Mouse (Mus musculus): ENCODE data around the gene Myo5c.
A peak's percentile ranks its signal among the peaks of the same experiment; 100 is the strongest.

Gene Myo5c

DNA sequence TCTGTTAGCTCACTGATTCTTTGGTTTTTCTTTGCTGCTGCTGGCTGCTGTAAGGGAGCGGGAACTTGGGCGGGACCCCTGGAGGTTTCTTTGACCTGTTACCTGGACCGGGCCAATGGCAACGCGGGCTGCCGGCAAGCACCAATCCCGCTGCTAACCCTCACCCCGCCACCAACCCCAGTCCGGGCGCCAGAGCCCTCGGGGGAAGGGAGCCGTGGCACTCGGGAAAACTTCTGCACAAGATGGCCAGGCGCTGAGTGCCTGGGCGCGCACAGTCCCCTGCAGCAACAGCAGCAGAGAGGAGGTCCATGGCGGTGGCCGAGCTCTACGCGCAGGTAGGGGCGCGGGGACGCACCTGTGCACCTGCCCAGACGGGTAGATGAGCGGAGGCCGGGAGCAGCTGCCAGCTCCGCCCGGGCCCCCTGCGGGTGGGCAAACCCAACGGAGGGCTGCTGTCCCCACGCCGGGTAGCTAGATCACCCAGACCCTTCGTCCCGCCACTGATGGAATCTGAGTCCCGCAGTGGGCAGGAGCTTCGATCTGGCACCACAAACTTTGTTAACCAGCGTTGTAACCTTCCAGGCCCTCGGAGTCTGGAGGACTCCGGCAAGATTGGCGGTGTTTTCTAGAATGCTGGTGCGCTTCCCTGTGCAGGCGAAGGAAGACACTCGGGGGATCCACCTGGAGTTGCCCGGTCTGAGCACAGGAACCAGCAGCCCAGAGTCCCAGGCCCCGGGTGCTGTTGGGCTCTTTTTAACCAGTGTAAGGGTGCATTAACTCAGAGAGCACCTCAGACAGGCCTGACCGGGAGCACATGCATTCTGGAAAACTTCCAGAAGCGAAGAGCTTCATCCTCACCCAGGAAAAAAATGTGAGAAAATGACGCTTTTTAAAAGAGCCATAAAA is at the start of gene Myo5c:
Gene Myo5c, plus strand, starts transcription at position 180 of the 906 bp plus-strand sequence.
- peak in 1 of 2 experiments; percentile 30 for DNase-seq

DNA sequence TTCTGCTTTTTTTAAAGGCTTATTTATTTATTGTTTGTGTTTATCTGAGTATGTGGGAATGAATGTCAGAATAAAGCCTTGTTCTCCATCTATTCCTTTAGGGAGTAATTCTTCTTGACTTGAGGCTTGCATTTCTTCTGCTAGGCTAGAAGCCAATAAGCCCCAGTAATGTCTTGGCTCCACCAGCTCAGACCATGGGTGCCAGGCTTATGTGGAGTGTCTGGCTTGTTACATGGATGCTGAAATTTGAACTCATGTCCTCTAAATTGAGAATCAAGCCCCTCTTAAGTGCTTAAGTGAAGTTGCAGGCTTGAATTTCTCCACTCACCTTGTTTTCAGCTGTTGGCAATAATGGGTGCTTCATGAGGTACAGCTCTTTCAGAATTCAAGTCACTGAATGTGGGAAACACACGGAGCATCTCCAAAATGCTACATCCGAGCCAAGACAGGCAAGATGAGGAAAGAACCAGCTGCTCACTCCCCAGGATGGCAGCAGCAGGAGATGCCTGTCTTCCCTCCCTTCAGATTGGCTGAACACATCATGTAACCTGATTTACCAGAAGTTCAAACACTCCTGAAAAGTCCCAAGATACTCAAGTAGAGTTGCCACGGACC is 44.1 kb upstream of the Myo5c start:
- peak; percentile 59 to 74 for DNase-seq

DNA sequence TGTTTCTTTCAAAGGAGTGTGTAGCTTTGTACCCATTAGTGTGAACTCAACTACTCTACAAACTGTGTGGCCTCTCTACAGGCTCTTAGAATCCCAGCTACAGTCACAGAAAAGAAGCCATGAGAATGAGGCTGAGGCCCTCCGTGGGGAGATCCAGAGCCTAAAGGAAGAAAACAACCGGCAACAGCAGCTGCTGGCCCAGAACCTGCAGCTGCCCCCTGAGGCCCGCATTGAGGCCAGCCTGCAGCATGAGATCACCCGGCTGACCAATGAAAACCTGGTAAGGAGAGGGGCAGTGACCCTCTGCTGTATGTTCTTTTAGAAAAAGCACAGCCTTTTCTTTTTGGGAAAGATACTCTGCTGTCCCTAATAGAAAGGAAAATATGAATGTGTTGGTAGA is 38.0 kb upstream of the Myo5c start:
- DNase-seq = peak; percentile 19 to 35

DNA sequence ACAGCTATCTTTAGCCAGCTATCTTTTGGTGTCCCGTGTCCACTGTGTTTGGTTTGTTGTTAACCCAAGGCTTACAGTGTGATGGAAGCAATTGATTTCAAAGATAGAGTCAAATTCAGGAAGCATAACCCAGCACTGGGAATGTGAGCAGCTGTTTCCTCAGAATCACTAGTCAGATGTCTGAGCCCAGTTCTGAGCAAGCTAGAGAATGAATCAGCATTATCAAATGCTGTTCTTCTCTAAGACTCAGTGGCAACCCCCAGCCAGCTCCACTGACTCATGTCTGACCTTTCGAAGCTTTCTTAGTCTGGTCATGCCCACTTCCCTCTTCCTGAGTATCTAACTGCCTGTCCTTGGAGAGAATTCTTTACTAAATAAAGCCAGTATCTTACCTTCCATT is 35.5 kb upstream of the Myo5c start:
- no peak for DNase-seq

DNA sequence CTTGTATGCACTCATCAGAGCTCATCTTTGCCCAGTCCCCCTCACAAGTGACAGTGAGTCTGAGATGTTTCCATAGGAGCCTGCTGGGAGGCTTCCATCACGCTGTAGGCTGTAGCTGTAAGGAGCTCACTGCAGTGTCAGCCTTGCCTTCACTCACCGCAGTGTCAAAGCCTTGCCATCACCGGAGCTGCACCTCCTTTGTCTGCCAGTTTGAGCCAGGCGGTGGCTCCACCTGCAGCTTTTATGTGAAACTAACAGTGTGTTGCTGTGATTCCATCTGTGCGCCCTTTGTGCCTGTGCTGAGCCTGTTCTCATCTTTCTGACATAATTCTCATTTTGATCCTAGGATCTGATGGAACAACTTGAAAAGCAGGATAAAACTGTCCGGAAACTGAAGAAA is 34.5 kb upstream of the Myo5c start:
- DNase-seq = peak; percentile 77 to 79

DNA sequence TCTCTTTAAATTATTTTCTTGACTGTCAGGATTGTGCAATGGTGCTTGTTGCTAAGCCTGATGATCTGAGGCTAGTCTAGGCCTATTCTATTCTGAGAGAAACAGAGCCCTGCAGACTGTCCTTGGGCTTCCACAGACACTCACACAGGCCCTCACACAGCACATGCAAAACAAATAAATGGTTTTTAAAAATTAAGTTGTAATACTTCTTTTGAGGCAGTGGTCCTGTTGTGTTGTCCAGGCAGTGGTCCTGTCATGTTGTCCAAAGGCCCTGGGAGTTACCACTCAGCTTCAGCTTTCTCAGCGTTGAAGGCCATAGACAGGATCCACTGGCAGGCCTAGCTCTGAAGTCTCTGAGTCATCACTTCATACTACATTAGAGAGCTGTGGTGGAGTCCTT is 30.3 kb upstream of the Myo5c start:
- DNase-seq = no peak

DNA sequence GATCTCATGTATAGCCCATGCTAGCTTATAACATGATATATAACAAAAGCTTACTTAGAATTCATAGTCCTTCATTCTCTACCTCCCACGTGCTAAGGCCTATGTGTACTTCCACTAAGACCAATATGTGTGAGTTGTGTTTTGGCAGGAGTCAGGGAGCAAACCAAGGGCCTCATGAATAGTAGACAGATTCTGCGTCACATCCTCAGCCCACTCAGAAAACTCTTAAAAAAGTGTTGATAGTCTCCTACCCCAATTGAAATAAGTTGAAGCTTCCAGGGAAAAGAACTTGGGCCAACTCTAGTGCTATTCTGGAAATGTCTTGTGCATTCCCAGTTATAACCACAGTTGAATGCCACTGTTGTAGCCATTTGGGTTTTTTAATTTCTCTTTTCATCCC is 29.8 kb upstream of the Myo5c start:
- DNase-seq = no peak

DNA sequence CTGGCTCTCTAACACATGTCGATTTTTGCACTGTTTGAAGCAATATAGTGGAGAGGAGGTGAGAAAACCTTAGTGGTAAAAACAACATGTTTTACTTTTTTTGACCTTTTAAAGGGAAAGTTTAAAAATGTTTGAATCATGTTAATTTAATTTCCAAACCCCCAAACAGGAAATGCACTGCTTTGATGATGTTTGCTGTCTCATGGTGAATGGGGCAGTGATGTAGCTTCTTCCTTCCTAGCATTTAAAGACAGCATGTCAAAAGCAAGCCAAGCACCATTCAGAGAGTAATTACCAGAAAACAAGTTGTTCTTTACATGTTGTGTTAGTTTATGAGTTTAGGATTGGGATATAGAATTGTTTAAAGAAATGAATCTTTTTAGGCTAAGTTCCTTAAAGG is 22.6 kb upstream of the Myo5c start:
- DNase-seq = no peak

DNA sequence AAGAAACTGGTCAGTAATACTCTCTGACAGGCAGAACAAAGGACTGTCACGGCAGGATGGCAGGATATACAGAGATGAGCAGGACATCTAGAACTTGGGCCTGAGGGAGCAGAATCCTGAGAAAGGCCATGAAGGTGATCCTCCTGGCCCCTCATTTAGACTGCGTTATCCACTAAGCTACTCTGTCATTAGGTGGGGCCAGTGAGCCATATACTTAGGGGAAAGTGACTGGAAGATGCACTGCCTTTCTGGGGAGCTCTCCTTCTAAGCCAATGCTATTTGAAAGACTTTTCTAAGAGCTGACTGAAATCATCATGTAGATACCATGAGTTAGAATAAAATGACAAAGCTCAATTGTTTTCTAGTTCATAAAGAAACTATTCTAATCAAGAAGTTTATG is 21.6 kb upstream of the Myo5c start:
- no peak for DNase-seq

DNA sequence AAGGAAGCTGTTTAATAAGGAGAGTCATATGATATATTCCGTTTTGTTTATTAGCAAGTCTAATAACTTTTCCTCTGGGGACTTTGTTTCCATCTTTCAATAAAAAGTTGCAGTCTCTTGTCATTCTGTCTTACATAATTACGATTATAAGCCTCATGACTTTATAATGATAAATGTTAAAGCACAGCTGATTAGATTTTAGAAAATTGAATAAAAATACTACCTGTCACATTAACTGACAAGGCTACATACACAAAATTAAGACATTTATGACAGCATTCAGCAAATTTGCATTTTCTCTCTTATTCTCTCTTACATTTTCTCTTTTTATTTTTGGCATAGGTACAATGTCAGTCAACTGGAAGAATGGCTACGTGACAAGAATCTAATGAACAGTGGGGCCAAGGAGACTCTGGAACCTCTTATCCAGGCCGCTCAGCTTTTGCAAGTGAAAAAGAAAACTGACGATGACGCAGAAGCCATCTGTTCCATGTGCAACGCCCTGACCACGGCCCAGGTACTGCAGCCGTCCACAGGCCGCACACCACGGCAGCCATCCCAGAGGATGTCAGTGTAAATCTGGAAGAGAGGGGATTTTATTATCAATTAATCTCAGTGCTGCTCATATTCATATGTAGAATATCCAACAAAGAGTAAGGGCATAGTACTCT is 16.9 kb upstream of the Myo5c start:
- DNase-seq = peak; percentile 67 to 69

DNA sequence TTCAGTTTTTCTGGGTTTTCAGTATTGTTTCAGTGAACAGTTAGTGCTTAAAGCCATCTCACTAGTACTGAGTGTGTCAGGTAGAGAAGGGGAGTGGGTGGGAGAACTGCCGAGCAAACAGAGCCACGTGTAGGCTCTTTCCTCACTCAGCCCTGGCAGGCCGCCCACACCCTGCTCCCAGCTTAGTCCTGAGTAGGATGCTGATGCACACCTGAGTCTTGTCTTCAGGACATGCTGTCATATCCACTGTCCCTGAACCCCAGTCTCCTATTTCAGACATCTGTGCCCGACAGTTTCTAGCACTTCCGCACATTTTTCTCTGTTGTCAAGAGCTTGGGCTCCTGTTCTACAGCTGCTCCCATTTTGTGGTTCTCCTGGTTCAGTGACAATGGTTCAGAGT is 11.9 kb upstream of the Myo5c start:
- no peak for DNase-seq

DNA sequence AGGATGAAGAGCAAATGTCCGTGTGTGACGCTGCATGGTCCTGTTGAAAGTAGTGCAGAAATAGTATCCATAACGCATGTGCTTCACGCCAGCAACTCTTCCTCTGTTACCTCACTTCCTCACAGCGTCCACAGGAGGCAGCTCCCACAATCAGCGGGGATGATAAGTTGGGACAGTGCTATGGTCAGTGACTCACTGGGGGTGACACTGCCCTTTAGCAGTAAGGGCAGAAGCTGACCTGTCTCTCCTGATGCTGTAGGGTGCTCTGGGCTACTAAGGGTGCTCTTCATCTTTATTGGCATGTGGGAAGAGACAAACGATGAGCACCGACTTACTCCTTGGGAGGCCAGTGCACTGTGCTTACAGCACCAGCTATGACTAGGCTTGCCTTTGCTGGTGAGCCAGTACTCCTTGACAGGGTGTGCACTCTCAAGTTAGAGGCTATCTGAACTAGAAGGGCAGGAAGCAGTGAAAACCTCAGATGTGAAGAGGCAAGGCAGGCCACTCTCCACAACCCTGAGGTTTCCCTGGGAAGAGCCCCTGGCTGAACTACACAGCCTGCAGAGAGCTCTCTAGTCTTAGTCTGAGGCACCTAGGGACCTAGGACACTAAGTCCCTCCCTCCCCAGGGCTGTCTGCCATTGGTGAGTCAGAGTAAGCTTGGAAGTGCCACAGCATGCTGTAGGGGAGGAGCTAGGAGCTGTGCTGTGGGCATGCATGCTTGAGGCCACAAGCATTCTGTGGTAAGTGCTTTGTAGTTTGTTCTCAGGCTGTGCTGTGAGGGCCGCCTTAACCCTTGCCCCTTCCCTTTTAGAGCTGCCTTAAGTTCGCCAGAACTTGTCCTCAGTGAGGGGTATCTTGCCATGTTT is 10.2 kb upstream of the Myo5c start:
- DNase-seq = no peak

DNA sequence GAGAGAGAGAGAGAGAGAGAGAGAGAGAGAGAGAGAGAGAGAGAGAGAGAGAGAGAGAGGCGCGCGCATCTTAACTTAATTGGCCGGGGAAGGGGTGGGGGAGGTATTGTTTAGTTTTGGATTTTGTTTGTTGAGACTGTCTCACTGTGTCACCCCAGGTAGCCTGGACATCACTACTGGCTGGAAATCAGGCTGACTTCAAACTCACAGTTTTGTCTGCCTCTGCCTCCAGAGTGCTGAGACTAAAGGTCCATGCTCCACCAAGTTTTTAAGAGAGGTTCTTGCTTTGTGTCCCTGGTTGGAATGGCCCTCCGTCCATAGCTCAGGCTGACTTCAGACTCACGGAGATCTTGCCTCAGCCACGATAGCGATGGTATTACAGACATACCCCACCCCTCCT is 1.0 kb downstream of the Myo5c start:
- no peak for DNase-seq

DNA sequence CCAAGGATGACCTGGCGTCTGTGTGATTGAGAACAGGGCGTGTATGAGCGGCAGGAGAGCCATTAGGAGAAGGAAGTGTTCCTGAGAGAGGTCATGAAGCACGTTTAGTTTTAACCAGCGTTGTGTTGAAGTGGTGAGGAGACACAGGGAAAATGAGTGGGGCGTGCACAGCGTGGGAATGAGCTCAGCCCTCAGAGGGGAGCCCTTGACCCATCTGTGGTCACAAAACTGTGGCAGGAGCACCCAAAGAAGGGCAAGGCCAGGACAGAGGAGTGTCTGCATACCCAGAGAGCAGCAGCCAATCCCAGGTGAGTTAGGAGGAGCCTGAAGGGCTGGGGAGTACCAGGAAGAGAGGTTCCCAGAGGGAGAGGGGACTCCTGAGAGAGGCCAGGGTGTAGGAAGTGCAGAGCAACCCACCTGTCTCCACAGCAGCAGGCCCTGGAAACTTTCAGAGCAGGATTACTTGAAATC is 2.5 kb downstream of the Myo5c start:
- no peak for DNase-seq

DNA sequence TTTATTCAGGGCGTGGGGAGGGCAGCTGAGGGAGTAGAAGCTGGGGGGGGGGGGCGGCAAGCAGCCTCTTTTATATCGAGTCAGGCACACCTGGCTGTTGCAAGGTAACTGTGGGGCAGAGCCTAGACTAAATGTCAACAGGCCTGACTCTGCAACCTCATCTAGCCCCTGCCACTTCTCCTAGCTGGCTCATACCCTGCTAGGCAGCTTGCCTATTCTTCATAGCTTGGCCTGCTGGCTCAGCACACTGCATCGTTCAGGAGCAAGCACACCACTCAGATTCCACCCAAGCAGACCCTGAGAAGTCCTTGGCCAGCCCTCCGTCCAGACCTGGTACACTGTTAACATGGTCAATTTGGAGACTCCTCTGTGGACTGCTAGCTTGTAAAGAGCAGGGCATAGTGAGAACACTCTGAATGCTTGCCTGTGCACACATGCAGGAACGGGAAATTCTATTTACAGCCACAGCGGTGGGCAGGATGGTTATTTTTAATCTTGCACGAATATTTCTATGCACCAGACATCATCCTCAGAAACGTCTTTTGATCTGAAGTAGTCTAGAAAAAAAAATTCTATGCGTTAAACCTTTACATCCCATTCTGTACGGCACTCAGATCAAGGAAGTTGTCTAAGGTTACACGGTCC is 3.3 kb downstream of the Myo5c start:
- DNase-seq = peak; percentile 49 to 58

DNA sequence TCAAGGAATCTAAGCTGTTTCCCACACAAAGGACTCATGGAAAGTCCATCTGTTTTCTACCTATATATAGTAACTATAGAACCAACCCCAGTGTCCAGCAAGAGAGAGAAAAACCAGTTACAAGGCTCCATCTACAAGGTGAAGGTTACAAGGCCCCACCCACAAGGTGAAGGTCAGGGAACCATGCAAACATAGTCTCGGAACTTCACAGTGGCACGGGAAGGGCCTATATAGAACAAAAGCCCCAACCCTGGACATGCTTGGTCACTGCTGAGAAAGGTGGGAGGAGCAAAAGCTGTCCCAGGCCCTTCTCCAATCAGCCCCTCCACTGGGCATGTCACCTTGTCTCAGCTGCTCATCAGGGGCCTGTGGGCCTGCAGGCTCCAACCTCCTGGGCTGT is 3.9 kb downstream of the Myo5c start:
- no peak for DNase-seq

DNA sequence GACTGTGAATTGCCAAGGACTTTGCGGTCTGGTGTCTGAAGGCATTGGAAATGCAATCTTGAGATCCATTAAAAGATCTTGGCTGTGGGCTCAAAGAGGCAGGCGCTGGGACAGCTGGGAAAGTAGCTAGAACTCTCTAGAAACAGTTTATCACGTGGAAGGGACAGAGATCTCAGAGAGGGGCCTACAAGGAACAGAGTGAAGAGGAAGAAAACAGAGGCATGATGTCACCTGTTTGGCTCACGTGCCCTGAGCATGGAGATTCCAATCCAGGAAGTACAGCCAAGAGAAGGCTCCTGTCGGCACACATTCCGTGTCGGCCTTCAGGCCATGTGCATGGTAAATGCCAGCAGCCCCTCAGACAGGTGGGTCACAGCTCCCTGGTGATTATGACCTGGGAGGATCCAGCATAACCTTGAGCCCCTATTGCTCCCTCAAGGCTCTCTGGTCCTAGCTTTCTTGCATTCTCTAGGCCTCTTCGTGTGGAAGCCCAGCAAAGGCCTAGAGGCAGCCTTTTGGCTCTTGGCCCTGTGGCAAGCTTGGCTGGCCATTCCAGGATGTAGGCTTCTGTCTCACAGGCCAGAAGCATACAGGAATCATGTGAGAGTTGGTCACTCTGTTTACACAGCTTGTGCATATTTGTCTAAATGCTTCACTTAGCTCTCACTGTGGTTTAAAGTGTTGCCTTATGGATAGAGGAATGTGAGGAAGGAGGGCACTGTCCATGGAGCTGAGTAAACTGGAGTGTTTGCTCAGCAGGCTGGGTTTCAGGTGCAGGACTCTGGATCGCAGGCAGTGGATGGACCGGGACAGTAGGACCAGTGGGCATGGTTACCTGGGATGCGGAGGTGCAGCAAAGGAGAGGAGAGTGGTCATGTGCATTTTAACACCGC is 4.8 kb downstream of the Myo5c start:
- DNase-seq = peak; percentile 54 to 63

DNA sequence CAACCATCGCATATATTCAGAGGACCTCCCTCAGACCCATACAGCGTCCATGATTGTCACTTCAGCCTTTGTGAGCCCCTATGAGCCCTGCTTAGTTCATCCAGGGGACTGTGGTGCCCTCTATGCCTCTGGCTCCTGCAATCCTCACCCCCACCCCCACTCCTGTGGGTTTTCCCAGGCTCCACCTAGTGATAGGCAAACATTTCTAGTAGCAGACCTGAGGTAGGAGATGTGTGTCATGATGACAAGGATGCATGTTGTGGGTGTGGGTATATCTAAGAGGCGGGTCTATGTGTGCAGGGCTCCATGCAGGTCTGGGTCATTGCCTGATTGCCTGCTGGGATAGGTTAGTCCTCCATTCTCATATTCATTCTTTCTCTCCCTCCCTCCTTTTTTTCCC is 6.4 kb downstream of the Myo5c start:
- DNase-seq = no peak

DNA sequence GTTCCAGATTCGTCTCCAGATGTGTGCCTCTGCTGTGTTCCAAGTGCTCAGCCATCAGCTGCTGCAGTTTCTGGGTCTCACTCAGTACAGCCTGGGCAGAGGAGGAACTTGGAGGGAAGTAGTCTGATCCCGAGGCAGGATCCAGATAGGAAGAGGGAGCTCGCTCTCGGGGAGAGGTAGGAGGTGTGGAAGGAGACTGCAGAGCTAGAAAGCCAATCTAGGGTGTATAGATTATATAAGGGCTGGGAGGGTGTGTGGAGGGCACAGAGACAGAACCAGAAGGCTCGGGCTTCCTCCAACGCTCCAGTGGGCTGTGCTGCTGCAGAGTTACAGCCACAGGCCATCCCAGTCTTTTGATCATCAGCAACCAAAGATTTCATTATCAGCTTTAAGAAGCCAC is 11.2 kb downstream of the Myo5c start:
- DNase-seq = no peak

DNA sequence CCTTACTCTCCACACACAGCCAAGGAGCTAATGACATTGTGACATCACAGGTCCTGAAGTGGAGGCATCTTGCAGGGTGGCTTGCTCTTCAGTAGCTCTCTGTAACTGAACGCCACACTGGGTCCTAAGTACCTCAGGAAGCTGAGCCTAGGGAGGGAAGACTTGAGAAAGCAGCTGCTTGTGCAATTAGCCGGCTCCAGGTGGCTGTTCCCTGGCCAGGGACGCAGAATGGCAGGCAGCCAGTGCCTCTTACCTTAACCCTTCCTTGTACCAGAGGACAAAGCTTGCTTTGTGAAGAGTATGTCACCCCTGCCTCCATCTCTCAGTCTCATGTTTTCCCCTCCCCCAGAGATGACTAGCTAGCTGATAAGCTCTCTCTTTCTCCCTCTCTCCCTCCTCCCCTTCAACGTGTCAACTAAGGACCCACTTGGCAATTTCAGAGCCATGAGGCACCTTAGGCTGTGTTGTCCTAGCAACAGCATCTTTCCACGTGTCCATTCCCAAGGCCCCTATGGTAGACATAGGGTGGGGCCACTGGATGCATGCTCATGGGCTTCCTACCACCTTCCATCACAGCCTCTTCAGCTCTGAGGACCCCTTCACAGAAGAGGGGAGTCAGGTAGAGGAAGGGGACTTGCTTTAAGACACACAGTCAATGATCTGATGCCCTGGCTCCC is 12.0 kb downstream of the Myo5c start:
- peak; percentile 87 for DNase-seq

DNA sequence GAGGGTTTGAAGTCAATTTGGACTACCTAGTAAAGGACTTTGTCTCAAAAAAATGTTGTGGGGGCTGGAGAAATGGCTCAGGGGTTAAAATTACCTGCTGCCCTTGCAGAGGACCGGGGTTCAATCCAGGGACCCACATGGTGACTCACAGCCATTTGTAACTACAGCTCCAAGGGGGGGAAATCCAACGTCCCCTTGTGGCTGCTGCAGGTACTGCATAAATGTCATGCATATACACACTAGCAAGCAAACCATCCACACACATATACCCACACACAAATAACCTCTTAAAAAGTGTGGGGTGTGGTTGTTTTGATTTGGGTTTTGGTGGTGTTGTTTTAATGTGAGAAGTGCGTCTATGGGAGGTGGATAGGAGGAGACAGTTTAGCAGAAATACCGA is 12.7 kb downstream of the Myo5c start:
- no peak for DNase-seq
